In the genomic region with DNA sequence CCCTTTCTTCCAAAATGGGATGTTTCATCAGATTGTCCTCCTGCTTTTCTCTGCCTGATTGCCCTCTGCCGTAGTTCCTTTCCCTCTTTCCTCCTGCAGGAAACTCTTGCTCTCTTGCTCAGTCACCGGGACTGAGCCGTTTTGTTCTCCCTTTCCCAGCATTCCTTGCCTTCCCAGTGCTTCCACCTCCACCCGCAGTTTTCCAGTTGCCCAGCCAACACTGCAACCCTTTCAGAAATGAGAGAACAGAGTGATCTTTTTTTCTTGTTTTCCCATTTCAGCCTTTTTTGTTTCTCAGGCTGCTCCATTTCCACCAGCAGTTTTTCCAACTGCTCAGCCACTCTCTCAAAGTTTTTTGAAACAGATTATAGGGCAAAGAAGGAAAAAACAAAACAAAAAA, we compare ENCODE assay signal across 24 mouse cellular contexts.
"Had no signal": no experiment of that assay in that cellular context is flagged by ENCODE, and none has a peak within 500 bp of the region (broad histone marks: within the 10 kb centered on the region; RNA-seq: fewer than 3 reads in every experiment).

No protein-coding gene starts in this region.

- H3K36me3 ChIP-seq: heart, embryonic 10.5 days; heart, embryonic 12.5 days; hindbrain, embryonic 13.5 days; hindbrain, embryonic 15.5 days; kidney, embryonic 15.5 days; limb, embryonic 13.5 days; limb, embryonic 15.5 days; liver, embryonic 12.5 days had no signal

- DNase-seq: gastrocnemius, postnatal 10 days; gastrocnemius, postnatal 36 days; heart, adult 11 months; heart, postnatal 14 days; heart, postnatal 36 days; kidney, adult 11 months; kidney, adult 2 months; kidney, adult 9 months; kidney, postnatal 14 days; kidney, postnatal 36 days; layer of hippocampus, postnatal 36 days; left cerebral cortex, postnatal 4 days had no signal

- H3K4me1 ChIP-seq: limb, embryonic 13.5 days; limb, embryonic 15.5 days had no signal

- H3K4me2 ChIP-seq: heart, embryonic 12.5 days; hindbrain, embryonic 13.5 days; hindbrain, embryonic 15.5 days; kidney, embryonic 15.5 days; limb, embryonic 13.5 days; limb, embryonic 15.5 days; liver, embryonic 12.5 days had no signal

- H3K27ac ChIP-seq: heart, embryonic 10.5 days; hindbrain, embryonic 13.5 days; hindbrain, embryonic 15.5 days; hindbrain, postnatal 0 days; kidney, embryonic 15.5 days; kidney, postnatal 0 days; limb, embryonic 13.5 days; limb, embryonic 15.5 days; liver, embryonic 12.5 days; liver, embryonic 14.5 days had no signal

- ATAC-seq: hindbrain, postnatal 0 days; intestine, embryonic 16.5 days; liver, embryonic 12.5 days had no signal

- H3K9me3 ChIP-seq: heart, embryonic 10.5 days; heart, embryonic 12.5 days; hindbrain, embryonic 13.5 days; hindbrain, embryonic 15.5 days; kidney, embryonic 15.5 days; limb, embryonic 13.5 days; limb, embryonic 15.5 days; liver, embryonic 12.5 days had no signal

- H3K27me3 ChIP-seq: heart, embryonic 12.5 days; hindbrain, embryonic 15.5 days; limb, embryonic 13.5 days; limb, embryonic 15.5 days had no signal

- H3K4me3 ChIP-seq: heart, embryonic 10.5 days; heart, embryonic 12.5 days; hindbrain, embryonic 13.5 days; hindbrain, embryonic 15.5 days; kidney, embryonic 15.5 days; limb, embryonic 13.5 days; limb, embryonic 15.5 days; liver, embryonic 12.5 days had no signal

- H3K9ac ChIP-seq: heart, embryonic 12.5 days; hindbrain, embryonic 13.5 days; hindbrain, embryonic 15.5 days; kidney, embryonic 15.5 days; limb, embryonic 13.5 days; limb, embryonic 15.5 days; liver, embryonic 12.5 days; liver, embryonic 14.5 days had no signal
